Mouse (Mus musculus) kidney, adult 2 months (tissue): Measurements from ENCODE around the gene Olfr1012. TPM values are rescaled to one million over a fixed set of nuclear protein-coding genes. Genes with fewer than 3 reads are reported as not detected.
"Not testable (repeated sequence)": the region's sequence is repeated elsewhere in the genome, so short reads cannot be mapped to it uniquely, and the experiment has no call there.

ENCODE experiments used
- DNase-seq: peaks from one replicate; pipeline ENCODE4 v3.0.0; 2021
- H3K27ac ChIP-seq: fragments of 200-500 bp; 2 replicates; pipeline ENCODE4 v1.5.1; 2012; ENCODE audit warnings: low read depth, low read length, control low read depth, inconsistent platforms; ENCODE audit not compliant: insufficient read depth
- H3K27me3 ChIP-seq: fragments of 200-500 bp; replicated peaks from 2 replicates; pipeline ENCODE4 v1.6.1; 2012; ENCODE audit warnings: mild to moderate bottlenecking, moderate library complexity, low read length, inconsistent platforms; ENCODE audit not compliant: control insufficient read depth, insufficient read depth
- H3K36me3 ChIP-seq: fragments of 200-500 bp; 2 replicates; pipeline ENCODE4 v1.6.1; 2012; ENCODE audit warnings: mild to moderate bottlenecking, moderate library complexity, low read length, inconsistent platforms; ENCODE audit not compliant: control insufficient read depth, insufficient read depth
- H3K4me1 ChIP-seq: fragments of 200-500 bp; 2 replicates; pipeline ENCODE4 v1.6.1; 2011; ENCODE audit warnings: low read length; ENCODE audit not compliant: control insufficient read depth, insufficient read depth
- H3K4me3 ChIP-seq: fragments of 200-500 bp; 2 replicates; pipeline ENCODE4 v1.5.1; 2011; ENCODE audit warnings: mild to moderate bottlenecking, low read depth, low read length, control low read depth; ENCODE audit not compliant: insufficient read depth
- CTCF ChIP-seq: fragments of 200-500 bp; conservative IDR thresholded peaks from 2 replicates; pipeline ENCODE4 v1.5.1; 2011; ENCODE audit warnings: low read depth, mild to moderate bottlenecking, control low read depth, low read length, moderate library complexity, mixed read lengths; ENCODE audit not compliant: insufficient read depth, insufficient read length
- POLR2A ChIP-seq: fragments of 200-500 bp; IDR thresholded peaks from one replicate; pipeline ENCODE4 v1.6.1; 2011; ENCODE audit warnings: low read depth, low read length, control low read depth
- WGBS: fragments of 180-500 bp; shearing (Covaris S2); methylation state at CpG from one replicate; pipeline ENCODE4 v1.1.7; 2018; 5-methylcytosine and 5-hydroxymethylcytosine counted together
- polyA plus RNA-seq: library from polyadenylated mRNA; depleted of rRNA; stranded (reverse); fragments of >200 nt; gene quantifications from 2 replicates; pipeline ENCODE4 v1.2.3, GENCODE M21; 2012; rRNA removed

Olfr1012 gene
- polyA plus RNA-seq, 1 experiment, result not detected

DNA sequence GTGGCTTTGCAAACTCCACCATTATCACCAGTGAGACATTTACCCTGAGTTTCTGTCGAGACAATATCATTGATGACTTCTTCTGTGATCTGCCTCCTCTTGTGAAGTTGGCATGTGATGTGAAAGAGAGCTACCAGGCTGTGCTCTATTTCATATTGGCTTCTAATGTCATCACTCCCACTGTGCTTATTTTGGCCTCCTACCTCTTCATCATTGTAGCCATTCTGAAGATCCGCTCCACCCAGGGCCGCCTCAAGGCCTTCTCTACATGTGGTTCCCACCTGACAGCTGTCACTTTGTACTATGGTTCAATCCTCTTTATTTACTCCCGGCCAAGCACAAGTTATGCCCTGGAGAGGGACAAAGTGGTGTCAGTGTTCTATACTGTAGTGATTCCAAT, 8.7 kb downstream of the Olfr1012 start:
- Histone ChIP-seq H3K27me3 (no peaks in the 10 kb centered on the region), H3K36me3 (no peaks in the 10 kb centered on the region), H3K27ac (no peak overlapping the region), H3K4me1 (no peaks in the 10 kb centered on the region), H3K4me3 (no peak overlapping the region)
- WGBS, result 82% methylated on average over 4 of the region's 4 CpGs
- no peak for TF ChIP-seq CTCF
- TF ChIP-seq POLR2A, result no peak
- DNase-seq, result no peak

DNA sequence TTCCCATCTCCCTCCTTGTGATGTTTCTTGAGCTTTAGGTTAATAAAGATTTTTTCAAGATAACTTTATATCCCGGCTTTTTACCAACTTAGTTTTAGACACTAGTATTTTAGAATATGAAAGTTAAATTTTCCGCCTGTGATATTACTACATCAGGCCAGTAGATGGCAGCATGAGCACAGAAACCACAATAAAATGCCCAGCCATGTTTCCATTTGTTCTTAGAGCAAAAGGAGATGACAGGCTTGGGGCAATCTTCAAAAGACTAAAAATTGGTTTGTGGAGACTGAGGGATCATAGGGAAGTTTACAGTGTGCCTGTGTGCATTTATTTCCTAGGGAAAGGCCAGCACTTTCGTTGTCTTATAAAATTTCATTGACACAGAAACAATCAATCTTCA, 36.8 kb downstream of the Olfr1012 start:
- Histone ChIP-seq H3K27me3 (no peaks in the 10 kb centered on the region), H3K36me3 (no peaks in the 10 kb centered on the region), H3K4me1 (no peaks in the 10 kb centered on the region), H3K27ac (no peak overlapping the region), H3K4me3 (no peak overlapping the region)
- TF ChIP-seq POLR2A (no peak), CTCF (no peak)
- DNase-seq, result peak; percentile 7
- WGBS, result 10% methylated on average over 3 of the region's 3 CpGs

DNA sequence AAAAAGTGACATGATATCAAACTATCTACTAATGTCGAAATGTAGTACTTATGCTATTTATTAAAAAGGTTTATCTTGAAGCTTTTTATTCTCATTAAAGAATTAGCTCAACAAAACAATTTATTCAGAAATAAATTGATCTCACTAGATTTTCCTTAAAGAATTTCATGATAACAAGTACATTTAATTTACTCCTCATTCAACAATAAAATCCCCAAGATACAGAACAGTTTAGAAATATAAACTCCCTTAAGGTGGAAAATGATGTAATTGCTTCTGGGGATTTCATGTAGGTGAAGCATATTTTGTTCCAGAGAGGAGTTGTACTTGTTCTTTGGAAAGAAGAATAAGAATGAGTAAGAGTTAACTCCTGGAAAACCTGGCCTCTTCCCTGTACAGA, 47.4 kb downstream of the Olfr1012 start, which contains the start of gene Olfr1009:
Gene Olfr1009, plus strand, starts transcription at position 301 of the 400 bp plus-strand sequence.
- Histone ChIP-seq H3K27ac (no peak within 1 kb of the TSS), H3K4me3 (no peak within 1 kb of the TSS), H3K27me3 (no peaks in the 10 kb centered on the region; the same call in 1 of the 2 replicates), H3K4me1 (no peaks in the 10 kb centered on the region), H3K36me3 (no peaks in the 10 kb centered on the region)
- 88% methylated on average over 1 of the region's 1 CpGs for WGBS
- TF ChIP-seq CTCF (no peak), POLR2A (no peak)
- no peak for DNase-seq

DNA sequence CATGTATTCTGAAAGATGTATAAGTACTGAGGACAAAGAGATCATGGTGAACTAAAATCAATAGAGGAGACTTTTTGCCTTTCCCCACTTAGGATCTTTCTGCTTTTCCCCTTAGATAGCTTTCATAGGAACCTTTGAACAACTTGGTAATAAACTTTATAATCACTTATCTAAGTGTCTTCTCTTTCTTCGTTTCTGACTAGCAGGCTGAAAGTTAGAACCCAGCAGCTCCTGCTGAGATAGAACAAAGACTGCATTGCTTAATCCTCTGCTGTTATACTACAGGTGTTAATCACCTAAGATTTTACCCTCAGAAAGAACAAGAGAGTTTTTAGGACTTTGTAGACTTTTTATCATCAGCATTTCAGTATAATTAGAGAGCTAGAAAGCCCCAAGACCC, 51.4 kb downstream of the Olfr1012 start:
- WGBS, result 15% methylated on average over 1 of the region's 1 CpGs
- TF ChIP-seq POLR2A, result no peak
- TF ChIP-seq CTCF, result no peak
- no peak for DNase-seq
- Histone ChIP-seq H3K4me3 (no peak overlapping the region), H3K36me3 (no peaks in the 10 kb centered on the region), H3K27me3 (no peaks in the 10 kb centered on the region; the same call in 1 of the 2 replicates), H3K4me1 (no peaks in the 10 kb centered on the region), H3K27ac (no peak overlapping the region)

DNA sequence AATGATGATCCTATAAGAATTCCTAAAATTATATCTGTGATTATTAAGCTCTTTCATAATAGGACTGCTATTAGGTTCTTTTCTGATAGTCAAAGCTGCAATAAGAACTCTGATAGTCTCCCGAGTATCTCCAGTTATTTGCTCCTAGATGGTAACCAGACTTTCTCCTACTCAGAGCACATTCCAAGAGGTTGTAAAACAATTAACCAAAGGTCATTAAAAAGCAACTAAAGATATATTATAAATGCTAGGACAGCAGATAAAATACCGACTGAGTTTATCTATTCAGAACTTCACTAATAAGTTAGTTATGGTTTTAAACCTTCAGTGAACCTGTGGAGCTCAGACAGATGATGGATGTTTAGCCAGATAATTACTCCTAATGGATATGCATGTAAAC, 51.9 kb downstream of the Olfr1012 start:
- 34% methylated on average over 2 of the region's 2 CpGs for WGBS
- H3K36me3 ChIP-seq, H3K4me3 ChIP-seq: not testable (repeated sequence)

More for the DNA sequence above, 51.9 kb downstream of the Olfr1012 start:
- not testable (repeated sequence) for DNase-seq, H3K27ac ChIP-seq, H3K4me1 ChIP-seq, H3K27me3 ChIP-seq

Other genes starting within 250 kb of the Olfr1012 start
- not detected in 2 replicates for gene 4833423E24Rik, start 243.7 kb downstream of the Olfr1012 start, polyA plus RNA-seq
- gene Olfr996, start 183.6 kb downstream of the Olfr1012 start, polyA plus RNA-seq, result not detected in 2 replicates
- gene Olfr998, start 173.8 kb downstream of the Olfr1012 start, polyA plus RNA-seq, result not detected in 2 replicates
- gene Olfr1000, start 150.9 kb downstream of the Olfr1012 start, polyA plus RNA-seq, result not detected in 2 replicates
- not detected in 2 replicates for gene Olfr1002, start 112.1 kb downstream of the Olfr1012 start, polyA plus RNA-seq
- not detected in 2 replicates for gene Olfr154, start 98.3 kb downstream of the Olfr1012 start, polyA plus RNA-seq
- gene Olfr1006, start 84.0 kb downstream of the Olfr1012 start, polyA plus RNA-seq, result not detected in 2 replicates
- not detected in 2 replicates for gene Olfr1008, start 73.3 kb downstream of the Olfr1012 start, polyA plus RNA-seq
- not detected in 2 replicates for gene Olfr1009, start 47.3 kb downstream of the Olfr1012 start, polyA plus RNA-seq
- not detected in 2 replicates for gene Olfr1013, start 4.3 kb upstream of the Olfr1012 start, polyA plus RNA-seq
- not detected in 2 replicates for gene Olfr1014, start 9.9 kb upstream of the Olfr1012 start, polyA plus RNA-seq
- not detected in 2 replicates for gene Olfr1015, start 19.3 kb upstream of the Olfr1012 start, polyA plus RNA-seq
- not detected in 2 replicates for gene Olfr1016, start 39.8 kb upstream of the Olfr1012 start, polyA plus RNA-seq
- not detected in 2 replicates for gene Olfr1018, start 55.7 kb upstream of the Olfr1012 start, polyA plus RNA-seq
- not detected in 2 replicates for gene Olfr1019, start 82.7 kb upstream of the Olfr1012 start, polyA plus RNA-seq
- gene Olfr1020, start 84.3 kb upstream of the Olfr1012 start, polyA plus RNA-seq, result not detected in 2 replicates
- gene Olfr1022, start 105.8 kb upstream of the Olfr1012 start, polyA plus RNA-seq, result not detected in 2 replicates
- gene Olfr1023, start 122.9 kb upstream of the Olfr1012 start, polyA plus RNA-seq, result not detected in 2 replicates
- not detected in 2 replicates for gene Olfr1024, start 142.3 kb upstream of the Olfr1012 start, polyA plus RNA-seq
- not detected in 2 replicates for gene Olfr1025-ps1, start 152.4 kb upstream of the Olfr1012 start, polyA plus RNA-seq
- gene Olfr1026, start 158.8 kb upstream of the Olfr1012 start, polyA plus RNA-seq, result not detected in 2 replicates
- gene Olfr1028, start 187.7 kb upstream of the Olfr1012 start, polyA plus RNA-seq, result not detected in 2 replicates
- gene Olfr1029, start 211.1 kb upstream of the Olfr1012 start, polyA plus RNA-seq, result 0.13 TPM in 1 of 2 replicates, not detected in the other
- not detected in 2 replicates for gene Olfr1030, start 216.5 kb upstream of the Olfr1012 start, polyA plus RNA-seq
- not detected in 2 replicates for gene Olfr1031, start 227.5 kb upstream of the Olfr1012 start, polyA plus RNA-seq
- not detected in 2 replicates for gene Olfr1032, start 242.8 kb upstream of the Olfr1012 start, polyA plus RNA-seq